Mouse (Mus musculus): ENCODE measurements around the gene Atcay.

DNA sequence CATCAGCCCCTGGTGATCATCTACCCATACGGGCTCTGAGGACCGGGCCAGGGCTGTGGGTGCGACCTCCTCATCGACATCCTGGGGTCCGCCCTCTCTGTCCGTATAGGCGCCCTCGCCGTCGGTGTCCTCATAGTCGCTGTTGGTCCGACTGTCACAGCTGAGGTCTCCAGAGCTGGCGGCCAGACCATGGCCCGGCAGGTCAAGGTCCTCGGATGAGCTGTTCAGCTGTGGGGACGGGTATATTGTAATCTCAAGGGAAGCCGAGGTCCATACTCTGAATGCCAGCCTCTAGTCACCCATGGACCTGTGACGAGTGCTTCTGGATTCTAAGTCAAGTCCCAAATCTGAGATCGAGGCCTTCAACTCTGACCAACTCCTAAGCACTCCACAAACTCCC is 43.2 kb upstream of the Atcay start:
- no peak for TF ChIP-seq POLR2A (IDR thresholded peaks at IDR 0.05; ENCODE audit: control insufficient read depth, low read depth, low read length)
- no peak for TF ChIP-seq CTCF (IDR thresholded peaks at IDR 0.05; ENCODE audit: control insufficient read depth, insufficient read depth, insufficient replicate concordance, low read depth, low read length)

Data from testis, adult 2 months (tissue).